Mouse (Mus musculus) forebrain, embryonic 16.5 days (tissue): ENCODE results near the gene Slc38a8. TPM values are rescaled to one million over a fixed set of nuclear protein-coding genes. Genes with fewer than 3 reads are reported as not detected.

Experiments used
- ATAC-seq: fragments of 200-750 bp; cut with Nextera tagmentation; 2 replicates; pipeline ENCODE4 v1.8.0; 2017; ENCODE audit warnings: mild to moderate bottlenecking, moderate library complexity
- H3K27ac ChIP-seq: fragments of 300-500 bp; sonication (generic); 2 replicates; pipeline ENCODE4 v1.5.1; 2014; ENCODE audit warnings: low read length, control low read depth
- H3K27me3 ChIP-seq: fragments of 300-500 bp; sonication (generic); replicated peaks from 2 replicates; pipeline ENCODE4 v1.6.1; 2014; ENCODE audit warnings: low read length; ENCODE audit not compliant: control insufficient read depth, insufficient read depth
- H3K36me3 ChIP-seq: fragments of 300-500 bp; sonication (generic); 2 replicates; pipeline ENCODE4 v1.6.1; 2014; ENCODE audit not compliant: control insufficient read depth, insufficient read depth
- H3K4me1 ChIP-seq: fragments of 300-500 bp; sonication (generic); replicated peaks from 2 replicates; pipeline ENCODE4 v1.6.1; 2014; ENCODE audit warnings: low read length; ENCODE audit not compliant: control insufficient read depth, insufficient read depth
- H3K4me2 ChIP-seq: fragments of 300-500 bp; sonication (generic); 2 replicates; pipeline ENCODE4 v1.6.1; 2014; ENCODE audit warnings: mild to moderate bottlenecking, low read length, control low read depth
- H3K4me3 ChIP-seq: fragments of 300-500 bp; sonication (generic); replicated peaks from 2 replicates; pipeline ENCODE4 v1.5.1; 2014; ENCODE audit warnings: mild to moderate bottlenecking, low read length, control low read depth
- H3K9ac ChIP-seq: fragments of 300-500 bp; sonication (generic); replicated peaks from 2 replicates; pipeline ENCODE4 v1.6.1; 2014; ENCODE audit warnings: low read depth, low read length, control low read depth
- H3K9me3 ChIP-seq: fragments of 300-500 bp; sonication (generic); 2 replicates; pipeline ENCODE4 v1.6.1; 2016; ENCODE audit warnings: low read length; ENCODE audit not compliant: control insufficient read depth
- WGBS: fragments of 180-500 bp; shearing (Covaris S2); extraction: QIAGEN DNeasy Blood & Tissue Kit; methylation state at CpG from one replicate; pipeline ENCODE4 v1.1.7; 2014; 5-methylcytosine and 5-hydroxymethylcytosine counted together
- polyA plus RNA-seq: library from polyadenylated mRNA; unstranded; fragments of >200 nt; fragmentation: Nextera tagmentation; extraction: Ambion mirVana; gene quantifications from 2 replicates; pipeline ENCODE4 v1.2.1, GENCODE M21; 2015

Gene Slc38a8
- polyA plus RNA-seq, 1 experiment from 2014 or later = not detected

DNA sequence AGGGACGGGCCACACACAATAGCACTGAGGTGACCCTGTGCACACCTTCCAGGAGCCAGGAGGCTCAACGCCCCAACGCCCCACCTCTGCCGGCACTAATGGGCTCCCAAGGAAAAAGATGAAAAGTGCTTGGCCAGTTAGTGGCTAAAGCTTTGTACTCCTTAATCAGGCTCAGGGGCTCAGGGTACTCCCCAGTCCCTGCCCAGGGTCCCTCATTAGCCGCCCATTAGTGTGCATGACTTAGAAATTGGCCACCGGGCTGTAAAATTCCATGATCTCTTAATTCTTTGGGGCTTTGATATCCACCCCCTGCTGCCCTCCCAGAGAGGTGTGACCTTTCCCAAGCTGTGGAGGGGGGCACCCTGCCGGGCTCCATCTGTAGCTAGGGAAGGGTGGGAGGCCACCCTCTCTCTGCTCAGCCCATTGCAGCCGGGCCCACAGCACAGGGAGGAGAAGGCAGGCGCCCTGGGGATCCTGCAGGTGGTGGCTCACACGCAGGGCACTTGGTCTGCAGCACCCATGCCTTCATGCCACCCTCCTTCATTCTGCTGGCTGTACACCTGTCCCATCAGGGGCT lies 1.8 kb upstream of the Slc38a8 start:
- 5% methylated on average over 10 of the region's 10 CpGs for WGBS
- Histone ChIP-seq H3K27ac (no peak overlapping the region), H3K9ac (no peak overlapping the region), H3K4me1 (peaks cover 8% of the 10 kb centered on the region), H3K4me2 (no peak overlapping the region), H3K27me3 (no peaks in the 10 kb centered on the region), H3K36me3 (peaks cover 2% of the 10 kb centered on the region; the same call in 1 of the 2 replicates), H3K9me3 (no peaks in the 10 kb centered on the region), H3K4me3 (no peak overlapping the region)
- ATAC-seq = peak; percentile 49; the same call in 1 of the 2 replicates

DNA sequence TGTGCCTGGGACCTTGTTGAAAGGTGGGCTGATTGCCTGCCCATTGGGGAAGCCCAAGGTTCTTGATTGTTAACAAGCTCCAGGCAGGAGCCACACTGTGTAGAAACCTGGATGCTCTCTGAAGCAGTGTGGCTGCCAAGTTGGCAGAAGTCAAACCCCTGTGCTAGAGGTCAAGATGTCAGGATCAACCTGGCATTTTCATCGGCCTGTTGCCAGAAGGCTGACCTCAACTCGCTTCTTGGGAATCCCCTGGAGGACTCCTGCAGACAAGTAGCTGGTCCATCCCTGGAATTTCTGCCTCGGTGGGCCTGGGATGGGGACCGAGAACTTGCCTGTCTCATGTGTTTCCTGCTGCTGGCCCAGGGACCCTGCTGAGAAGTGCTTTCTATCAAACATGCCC lies 613 bp upstream of the Slc38a8 start:
- Histone ChIP-seq H3K9ac (no peak overlapping the region), H3K36me3 (peaks cover under 1% of the 10 kb centered on the region; the same call in 1 of the 2 replicates), H3K27ac (no peak overlapping the region), H3K9me3 (no peaks in the 10 kb centered on the region), H3K4me1 (peaks cover 14% of the 10 kb centered on the region), H3K4me2 (no peak overlapping the region), H3K4me3 (no peak overlapping the region), H3K27me3 (no peaks in the 10 kb centered on the region)
- ATAC-seq = no peak
- 71% methylated on average over 4 of the region's 4 CpGs for WGBS

DNA sequence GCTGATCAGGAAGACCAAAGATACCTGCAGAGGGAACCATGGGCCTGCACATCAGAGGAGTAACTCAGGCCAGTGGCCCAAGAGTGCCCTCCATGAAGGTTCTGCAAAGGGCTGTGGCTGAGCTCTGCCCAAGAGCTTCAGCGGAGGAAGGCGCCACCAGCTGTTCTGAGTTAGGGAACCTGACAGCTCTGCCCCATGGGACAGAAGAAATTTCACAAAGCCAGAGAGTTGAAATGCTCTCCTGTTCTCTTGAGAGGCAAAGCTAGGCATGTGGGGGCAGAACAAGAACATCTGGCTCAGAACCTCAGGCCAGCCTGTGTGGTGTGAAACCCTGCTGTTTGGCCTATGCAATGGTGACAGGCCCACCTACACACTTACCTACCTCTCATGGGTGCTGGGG lies 1.7 kb downstream of the Slc38a8 start:
- no peak for ATAC-seq
- Histone ChIP-seq H3K9me3 (no peaks in the 10 kb centered on the region), H3K9ac (no peak overlapping the region), H3K27me3 (no peaks in the 10 kb centered on the region), H3K4me1 (peaks cover 14% of the 10 kb centered on the region), H3K4me2 (no peak overlapping the region), H3K4me3 (no peak overlapping the region), H3K36me3 (no peaks in the 10 kb centered on the region), H3K27ac (no peak overlapping the region)
- WGBS = 94% methylated on average over 2 of the region's 2 CpGs

DNA sequence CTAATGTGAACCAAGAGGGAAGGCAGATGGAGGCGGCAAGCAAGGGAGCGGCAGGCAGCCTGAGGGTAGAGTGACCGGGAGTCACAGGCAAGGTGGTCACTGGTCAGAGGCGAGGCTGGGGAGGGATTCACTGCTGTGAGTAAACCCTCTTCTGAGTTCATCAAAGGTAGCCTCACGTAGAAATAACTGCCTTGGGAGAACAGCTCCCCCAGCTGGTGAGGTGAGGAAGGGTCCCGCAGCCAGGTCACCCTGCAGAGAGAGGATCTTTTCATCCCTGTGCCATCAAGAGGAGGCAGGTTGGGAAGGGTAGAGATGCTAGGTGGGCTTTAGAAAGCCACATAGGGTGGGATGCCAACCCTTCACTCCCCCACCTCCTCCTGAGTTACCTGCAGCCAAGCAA lies 4.7 kb downstream of the Slc38a8 start:
- no peak overlapping the region for H3K9ac ChIP-seq
- H3K27ac ChIP-seq = no peak overlapping the region
- H3K9me3 ChIP-seq = no peaks in the 10 kb centered on the region
- no peak for ATAC-seq
- H3K36me3 ChIP-seq = no peaks in the 10 kb centered on the region
- WGBS = 24% methylated on average over 6 of the region's 6 CpGs
- H3K4me1 ChIP-seq = peaks cover 6% of the 10 kb centered on the region; the same call in 1 of the 2 replicates
- H3K27me3 ChIP-seq = no peaks in the 10 kb centered on the region
- no peak overlapping the region for H3K4me3 ChIP-seq
- no peak overlapping the region for H3K4me2 ChIP-seq

DNA sequence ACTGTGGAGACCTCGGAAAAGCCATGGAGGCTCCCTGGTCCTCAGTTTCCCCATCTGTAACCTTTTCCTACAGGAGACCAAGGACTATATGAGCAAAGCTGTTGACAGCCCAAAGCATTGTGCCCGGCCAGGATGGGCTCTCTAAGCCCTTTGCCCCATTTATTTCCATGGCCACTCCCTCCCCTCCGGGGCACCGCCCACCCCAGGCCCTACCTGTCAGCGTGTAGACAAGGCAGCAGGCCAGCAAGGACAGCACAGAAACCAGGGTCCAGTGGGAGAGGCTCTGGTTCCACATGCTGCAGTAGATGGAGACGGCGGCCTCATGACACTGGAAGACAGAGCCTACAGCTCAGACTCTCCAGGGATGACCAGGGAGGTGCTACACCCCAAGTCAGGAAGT lies 14.4 kb downstream of the Slc38a8 start:
- no peak overlapping the region for H3K9ac ChIP-seq
- H3K9me3 ChIP-seq = no peaks in the 10 kb centered on the region
- H3K27me3 ChIP-seq = no peaks in the 10 kb centered on the region
- no peak overlapping the region for H3K4me3 ChIP-seq
- 81% methylated on average over 7 of the region's 7 CpGs for WGBS
- H3K27ac ChIP-seq = no peak overlapping the region
- ATAC-seq = no peak
- no peaks in the 10 kb centered on the region for H3K36me3 ChIP-seq
- H3K4me1 ChIP-seq = no peaks in the 10 kb centered on the region
- no peak overlapping the region for H3K4me2 ChIP-seq

DNA sequence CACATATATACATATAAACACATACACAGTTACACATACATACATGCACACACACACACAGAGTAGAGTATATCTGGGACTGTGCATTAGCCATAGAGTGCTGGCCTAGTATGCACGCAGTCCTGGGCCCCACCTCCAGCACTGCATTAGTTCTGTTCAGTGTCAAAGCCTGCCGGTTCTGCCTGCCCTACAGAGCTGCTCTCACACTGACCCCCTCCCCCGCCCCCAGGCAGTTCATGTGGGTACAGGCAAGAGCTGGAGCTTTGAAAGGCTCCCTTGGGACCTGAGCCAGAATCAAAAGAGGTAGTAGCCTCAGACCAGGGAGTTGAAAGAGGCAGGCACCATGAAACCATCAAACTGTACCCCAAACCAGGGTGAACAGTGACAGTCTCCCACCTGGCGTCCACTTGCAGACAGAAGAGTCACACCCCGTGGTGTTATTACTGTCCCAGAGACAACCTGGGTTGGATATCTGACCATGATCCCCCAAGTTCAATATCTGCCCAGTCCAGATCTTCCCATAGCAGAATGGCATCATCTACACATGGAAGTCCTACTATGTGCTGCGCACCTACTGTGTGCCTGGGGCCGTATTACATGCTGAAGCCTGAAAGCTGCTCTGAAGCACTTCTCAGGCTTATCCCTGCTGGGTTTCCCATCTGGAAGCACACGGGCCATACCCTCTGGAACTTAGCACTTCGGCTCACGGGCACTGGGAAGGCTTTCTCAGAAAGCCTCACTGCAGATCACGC lies 17.2 kb downstream of the Slc38a8 start:
- H3K9ac ChIP-seq = no peak overlapping the region
- H3K4me3 ChIP-seq = no peak overlapping the region
- H3K36me3 ChIP-seq = no peaks in the 10 kb centered on the region
- no peaks in the 10 kb centered on the region for H3K4me1 ChIP-seq
- H3K27ac ChIP-seq = no peak overlapping the region
- H3K9me3 ChIP-seq = no peaks in the 10 kb centered on the region
- 84% methylated on average over 11 of the region's 11 CpGs for WGBS
- no peak for ATAC-seq
- H3K27me3 ChIP-seq = no peaks in the 10 kb centered on the region
- H3K4me2 ChIP-seq = no peak overlapping the region

DNA sequence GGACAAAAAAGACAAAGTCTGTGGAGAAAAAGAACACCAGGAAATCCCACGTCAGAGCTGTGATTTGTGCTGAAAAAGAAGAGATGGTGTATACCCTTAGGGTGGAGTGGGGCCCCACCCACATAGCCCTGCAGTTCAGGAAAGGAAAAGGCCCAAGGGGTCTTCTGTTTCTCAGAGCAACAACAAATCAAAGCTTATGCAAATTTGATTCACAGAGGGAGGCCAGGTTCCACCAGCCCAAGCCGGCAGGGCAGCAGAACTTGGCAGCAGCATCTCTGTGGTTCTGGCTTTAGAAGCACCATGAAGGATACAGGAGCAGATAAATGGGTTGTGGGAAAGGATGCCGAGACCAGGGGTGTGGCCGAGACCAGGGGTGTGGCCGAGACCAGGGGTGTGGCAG lies 22.8 kb downstream of the Slc38a8 start:
- Histone ChIP-seq H3K9me3 (no peaks in the 10 kb centered on the region), H3K9ac (no peak overlapping the region), H3K36me3 (no peaks in the 10 kb centered on the region), H3K4me3 (no peak overlapping the region), H3K4me2 (no peak overlapping the region), H3K27me3 (no peaks in the 10 kb centered on the region), H3K4me1 (no peaks in the 10 kb centered on the region), H3K27ac (no peak overlapping the region)
- ATAC-seq = no peak
- 24% methylated on average over 5 of the region's 5 CpGs for WGBS

DNA sequence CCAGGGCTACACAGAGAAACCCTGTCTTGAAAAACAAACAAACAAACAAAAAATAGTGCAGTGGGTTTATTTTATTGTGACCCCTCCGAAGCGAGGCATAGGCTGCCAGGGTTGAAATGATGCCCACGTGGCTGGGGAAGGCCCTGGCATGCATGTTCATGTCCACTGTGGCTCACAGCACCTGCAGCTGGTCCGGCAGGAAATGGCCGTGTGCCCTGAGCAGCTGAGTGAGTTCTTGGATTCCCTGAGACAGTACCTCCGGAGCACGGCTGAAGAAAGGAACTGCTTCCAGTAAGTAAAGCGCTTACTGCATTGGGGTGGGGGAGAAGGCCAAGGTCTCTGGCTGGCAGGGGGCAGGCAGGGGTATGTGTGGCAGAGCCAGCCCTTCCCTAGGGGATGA lies 33.4 kb downstream of the Slc38a8 start:
- H3K9ac ChIP-seq = no peak overlapping the region
- no peaks in the 10 kb centered on the region for H3K9me3 ChIP-seq
- no peak overlapping the region for H3K4me3 ChIP-seq
- H3K27me3 ChIP-seq = no peaks in the 10 kb centered on the region
- no peak for ATAC-seq
- H3K27ac ChIP-seq = no peak overlapping the region
- no peak overlapping the region for H3K4me2 ChIP-seq
- WGBS = 81% methylated on average over 8 of the region's 8 CpGs
- peaks cover 18% of the 10 kb centered on the region for H3K4me1 ChIP-seq
- no peaks in the 10 kb centered on the region for H3K36me3 ChIP-seq

DNA sequence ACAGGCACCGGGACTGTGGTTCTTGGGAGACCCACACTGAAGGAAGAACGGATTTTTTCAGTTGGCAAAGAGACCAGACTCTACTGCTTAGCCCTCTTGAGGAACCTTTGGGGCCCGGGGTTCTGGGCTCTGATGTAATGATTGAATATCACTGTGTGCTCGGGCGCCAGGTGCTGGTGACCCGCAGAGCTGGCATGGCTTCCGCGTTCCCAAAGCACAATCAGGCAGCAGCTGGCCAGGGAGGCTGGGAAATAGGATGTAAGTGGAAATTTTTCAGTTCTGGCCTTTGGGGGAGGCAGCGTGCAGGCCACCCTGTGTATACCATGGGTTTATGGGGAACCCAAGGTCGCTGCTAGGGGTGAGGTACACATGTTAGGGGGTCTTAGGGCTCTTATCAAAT lies 34.7 kb downstream of the Slc38a8 start:
- Histone ChIP-seq H3K9ac (no peak overlapping the region), H3K4me2 (no peak overlapping the region), H3K4me1 (peaks cover 18% of the 10 kb centered on the region), H3K27me3 (no peaks in the 10 kb centered on the region), H3K27ac (no peak overlapping the region), H3K36me3 (no peaks in the 10 kb centered on the region), H3K4me3 (no peak overlapping the region), H3K9me3 (no peaks in the 10 kb centered on the region)
- no peak for ATAC-seq
- 67% methylated on average over 10 of the region's 10 CpGs for WGBS
